Mouse (Mus musculus) midbrain, embryonic 15.5 days (tissue): ENCODE measurements around the gene Afp. TPM values are rescaled to one million over a fixed set of nuclear protein-coding genes. Genes with fewer than 3 reads are reported as not detected.
A peak's percentile ranks its signal among the peaks of the same experiment; 100 is the strongest.

Experiments used
- ATAC-seq: fragments of 200-750 bp; cut with Nextera tagmentation; replicated peaks from 2 replicates; pipeline ENCODE4 v1.8.0; 2017; ENCODE audit warnings: moderate TSS enrichment
- H3K27ac ChIP-seq: fragments of 300-500 bp; sonication (generic); 2 replicates; pipeline ENCODE4 v1.5.1; 2015; ENCODE audit warnings: mild to moderate bottlenecking, inconsistent platforms
- H3K27me3 ChIP-seq: fragments of 300-500 bp; sonication (generic); replicated peaks from 2 replicates; pipeline ENCODE4 v1.6.1; 2015; ENCODE audit warnings: inconsistent platforms
- H3K36me3 ChIP-seq: fragments of 300-500 bp; sonication (generic); replicated peaks from 2 replicates; pipeline ENCODE4 v1.6.1; 2015; ENCODE audit warnings: inconsistent platforms
- H3K4me1 ChIP-seq: fragments of 300-500 bp; sonication (generic); 2 replicates; pipeline ENCODE4 v1.6.1; 2015; ENCODE audit warnings: inconsistent platforms
- H3K4me2 ChIP-seq: fragments of 300-500 bp; sonication (generic); 2 replicates; pipeline ENCODE4 v1.6.1; 2015; ENCODE audit warnings: inconsistent platforms, mild to moderate bottlenecking, moderate library complexity
- H3K4me3 ChIP-seq: fragments of 300-500 bp; sonication (generic); 2 replicates; pipeline ENCODE4 v1.5.1; 2015; ENCODE audit warnings: mild to moderate bottlenecking, inconsistent platforms
- H3K9ac ChIP-seq: fragments of 300-500 bp; sonication (generic); 2 replicates; pipeline ENCODE4 v1.6.1; 2015; ENCODE audit warnings: mild to moderate bottlenecking, inconsistent platforms
- H3K9me3 ChIP-seq: fragments of 300-500 bp; sonication (generic); 2 replicates; pipeline ENCODE4 v1.6.1; 2016; ENCODE audit warnings: inconsistent platforms
- WGBS: fragments of 180-500 bp; shearing (Covaris S2); methylation state at CpG from one replicate; pipeline ENCODE4 v1.1.7; 2015; ENCODE audit warnings: mixed read lengths; 5-methylcytosine and 5-hydroxymethylcytosine counted together
- polyA plus RNA-seq: library from polyadenylated mRNA; unstranded; fragments of >200 nt; fragmentation: Nextera tagmentation; extraction: Ambion mirVana; gene quantifications from 2 replicates; pipeline ENCODE4 v1.2.1, GENCODE M21; 2015

The Afp gene
- polyA plus RNA-seq, 1 experiment from 2014 or later: 0.61 TPM

DNA sequence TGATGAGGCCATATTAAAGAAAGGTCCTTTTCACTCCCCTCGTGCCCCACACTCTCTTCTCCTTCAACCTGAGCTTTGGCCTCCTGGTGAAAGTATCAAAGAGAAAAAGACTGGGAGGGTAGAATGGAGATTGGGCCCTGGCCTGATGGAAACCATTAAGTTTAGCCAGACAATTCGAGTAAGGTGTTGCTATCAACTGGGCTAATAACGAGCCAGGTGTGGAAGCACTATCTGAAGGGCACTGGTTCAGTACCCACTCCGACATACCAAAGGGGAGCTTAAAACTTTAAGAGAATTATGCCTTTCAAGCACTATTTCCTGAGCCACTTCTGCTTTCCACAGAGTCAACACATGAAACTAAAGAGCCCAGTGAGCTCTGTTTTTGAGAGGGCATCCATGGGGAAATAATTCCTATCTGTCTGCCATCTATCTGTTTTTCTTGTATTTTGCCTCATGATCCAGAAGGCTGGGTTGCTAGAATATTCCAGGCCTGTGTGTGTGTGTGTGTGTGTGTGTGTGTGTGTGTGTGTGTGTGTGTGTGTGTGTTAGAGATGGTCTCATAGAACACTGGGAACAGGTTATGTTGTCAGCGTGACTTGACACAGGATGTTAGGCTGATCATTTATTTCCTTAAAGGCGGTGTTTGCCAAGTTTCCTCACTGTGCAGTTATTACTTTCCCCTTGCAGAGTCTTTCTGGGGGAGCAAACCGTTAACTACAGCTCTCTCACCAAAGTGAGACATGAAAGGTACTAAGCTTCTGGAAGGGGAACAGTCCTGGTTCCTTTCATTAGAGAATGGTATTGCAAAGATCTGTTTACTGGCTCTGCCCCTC lies 13.0 kb upstream of the Afp start:
- Histone ChIP-seq H3K4me2 (no peak overlapping the region), H3K4me3 (no peak overlapping the region), H3K27ac (no peak overlapping the region), H3K27me3 (no peaks in the 10 kb centered on the region), H3K9ac (no peak overlapping the region), H3K9me3 (no peaks in the 10 kb centered on the region), H3K36me3 (no peaks in the 10 kb centered on the region), H3K4me1 (no peaks in the 10 kb centered on the region)
- ATAC-seq: no peak
- 79% methylated on average over 7 of the region's 7 CpGs for WGBS

DNA sequence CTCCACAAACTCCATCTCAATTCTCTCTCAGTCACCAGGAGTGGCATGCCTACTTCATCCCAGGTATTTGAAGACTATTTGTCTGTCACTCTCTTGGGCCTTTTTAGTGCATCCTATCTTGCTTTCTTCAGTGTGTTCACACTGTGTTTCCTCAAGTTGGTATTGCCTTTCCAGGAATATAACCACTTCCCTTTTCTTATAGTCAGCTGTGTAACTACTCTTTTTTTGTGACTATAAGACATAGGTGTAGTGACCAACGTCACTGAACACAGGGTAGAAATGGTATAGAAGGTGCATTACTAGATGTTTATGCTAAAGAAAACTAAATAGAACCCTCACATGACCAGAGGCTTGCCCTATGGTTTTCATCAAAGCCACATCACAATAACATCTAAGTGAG lies 11.7 kb upstream of the Afp start:
- Histone ChIP-seq H3K27ac (no peak overlapping the region), H3K9ac (no peak overlapping the region), H3K4me1 (no peaks in the 10 kb centered on the region), H3K4me2 (no peak overlapping the region), H3K9me3 (no peaks in the 10 kb centered on the region), H3K4me3 (no peak overlapping the region), H3K27me3 (no peaks in the 10 kb centered on the region), H3K36me3 (no peaks in the 10 kb centered on the region)
- WGBS: 88% methylated on average over 1 of the region's 1 CpGs
- no peak for ATAC-seq

DNA sequence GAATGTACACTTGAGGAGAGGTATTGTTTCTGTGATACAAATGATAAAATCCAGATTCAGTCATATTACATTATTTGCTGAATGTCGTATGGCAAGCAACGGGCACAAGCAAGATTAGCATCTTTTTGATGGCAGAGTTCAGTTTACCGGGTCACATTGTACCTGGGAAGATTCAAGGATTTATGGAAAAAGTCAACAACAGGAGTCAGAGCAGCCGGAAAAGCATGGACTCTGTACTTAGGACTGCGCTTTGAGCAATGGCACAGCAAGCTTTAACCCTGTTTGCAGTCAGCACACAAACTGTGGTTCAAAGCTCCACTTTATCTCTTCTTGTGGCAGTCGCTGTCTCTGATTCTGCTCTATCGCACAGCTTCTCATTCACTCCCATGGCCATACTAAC lies 4.9 kb upstream of the Afp start:
- no peak overlapping the region for H3K9ac ChIP-seq
- H3K4me1 ChIP-seq: no peaks in the 10 kb centered on the region
- WGBS: 93% methylated on average over 7 of the region's 7 CpGs
- no peak for ATAC-seq
- H3K4me2 ChIP-seq: no peak overlapping the region
- no peaks in the 10 kb centered on the region for H3K27me3 ChIP-seq
- no peak overlapping the region for H3K4me3 ChIP-seq
- H3K36me3 ChIP-seq: no peaks in the 10 kb centered on the region
- H3K9me3 ChIP-seq: no peaks in the 10 kb centered on the region
- H3K27ac ChIP-seq: no peak overlapping the region

- Histone ChIP-seq H3K4me1 (no peaks in the 10 kb centered on the region), H3K9ac (no peak overlapping the region), H3K9me3 (no peaks in the 10 kb centered on the region), H3K36me3 (no peaks in the 10 kb centered on the region), H3K4me2 (no peak overlapping the region), H3K27ac (no peak overlapping the region), H3K27me3 (no peaks in the 10 kb centered on the region), H3K4me3 (no peak overlapping the region)
- ATAC-seq: no peak
- WGBS: 90% methylated on average over 7 of the region's 7 CpGs
Measured at GRCm38 (mm10) chr5:90488323-90488722, 2.2 kb upstream of the Afp start.

- 72% methylated on average over 9 of the region's 9 CpGs for WGBS
- H3K27ac ChIP-seq: no peak overlapping the region
- no peaks in the 10 kb centered on the region for H3K27me3 ChIP-seq
Measured at GRCm38 (mm10) chr5:90492440-90492839, 1.9 kb downstream of the Afp start.

DNA sequence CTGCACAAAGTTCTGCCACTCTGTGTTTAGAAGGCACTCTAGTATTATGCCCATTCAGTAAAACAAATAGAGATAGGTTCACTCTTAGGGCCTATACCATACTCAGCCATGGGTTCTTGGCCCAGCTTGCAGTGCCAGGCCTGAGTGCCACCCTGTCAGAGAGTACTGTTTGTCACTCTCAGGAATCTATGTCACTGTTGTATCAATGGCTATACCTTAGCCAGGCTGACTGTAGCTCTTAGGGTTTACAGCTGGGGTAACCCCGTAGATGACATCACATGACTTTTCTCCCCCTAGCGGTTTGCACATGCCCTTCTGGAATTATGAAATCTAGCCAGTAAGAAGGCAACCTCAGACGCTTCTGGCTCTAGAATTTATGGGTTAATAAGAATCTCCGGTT lies 3.8 kb downstream of the Afp start:
- H3K9me3 ChIP-seq: no peaks in the 10 kb centered on the region
- no peak overlapping the region for H3K27ac ChIP-seq
- 92% methylated on average over 4 of the region's 4 CpGs for WGBS
- no peak overlapping the region for H3K9ac ChIP-seq
- no peak for ATAC-seq
- H3K4me1 ChIP-seq: no peaks in the 10 kb centered on the region
- H3K27me3 ChIP-seq: no peaks in the 10 kb centered on the region
- no peak overlapping the region for H3K4me2 ChIP-seq
- no peaks in the 10 kb centered on the region for H3K36me3 ChIP-seq
- H3K4me3 ChIP-seq: no peak overlapping the region

More at GRCm38 (mm10) chr5:90492440-90492839, 1.9 kb downstream of the Afp start:
- no peak overlapping the region for H3K4me3 ChIP-seq
- H3K9me3 ChIP-seq: no peaks in the 10 kb centered on the region
- H3K9ac ChIP-seq: no peak overlapping the region
- no peaks in the 10 kb centered on the region for H3K36me3 ChIP-seq
- no peak for ATAC-seq
- no peak overlapping the region for H3K4me2 ChIP-seq
- H3K4me1 ChIP-seq: no peaks in the 10 kb centered on the region

DNA sequence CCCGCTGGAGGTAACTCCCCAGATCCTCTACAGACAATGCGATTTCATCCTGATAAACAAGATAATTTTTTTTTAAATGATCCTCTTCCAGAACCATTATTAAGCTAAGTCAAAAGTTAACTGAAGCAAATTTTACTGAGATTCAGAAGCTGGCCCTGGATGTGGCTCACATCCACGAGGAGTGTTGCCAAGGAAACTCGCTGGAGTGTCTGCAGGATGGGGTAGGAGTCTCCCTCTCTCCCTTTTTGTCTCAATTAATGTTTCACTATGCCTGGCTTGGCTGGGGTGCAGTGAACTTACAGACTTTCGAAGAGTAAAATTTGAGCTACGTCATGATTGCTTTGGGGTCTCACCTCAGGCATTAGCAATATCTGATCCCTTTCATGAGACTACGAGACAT lies 9.0 kb downstream of the Afp start:
- 63% methylated on average over 7 of the region's 7 CpGs for WGBS
- Histone ChIP-seq H3K4me2 (no peak overlapping the region), H3K27me3 (no peaks in the 10 kb centered on the region), H3K27ac (no peak overlapping the region), H3K4me3 (no peak overlapping the region), H3K9ac (no peak overlapping the region), H3K9me3 (no peaks in the 10 kb centered on the region), H3K36me3 (no peaks in the 10 kb centered on the region), H3K4me1 (no peaks in the 10 kb centered on the region)
- no peak for ATAC-seq

DNA sequence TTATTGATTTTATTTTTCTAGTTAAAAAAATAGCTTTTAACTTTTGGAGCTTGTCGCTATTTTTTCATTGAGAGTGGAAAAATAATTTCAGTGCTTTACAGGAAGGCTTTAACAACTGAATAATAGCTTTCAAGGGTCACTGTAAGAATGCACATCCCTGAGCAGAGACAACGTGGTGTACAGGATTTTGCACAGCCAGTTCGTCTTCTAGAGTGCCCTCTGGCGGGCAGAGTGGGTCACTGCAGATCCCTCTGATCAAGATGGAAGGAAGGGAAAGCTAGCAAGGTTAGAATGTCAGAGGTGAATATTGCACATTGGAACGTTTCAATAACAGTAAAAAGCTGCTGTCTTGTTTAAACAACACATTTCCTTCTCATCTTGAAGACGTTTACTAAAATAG lies 10.2 kb downstream of the Afp start:
- Histone ChIP-seq H3K4me3 (no peak overlapping the region), H3K27me3 (no peaks in the 10 kb centered on the region), H3K4me1 (no peaks in the 10 kb centered on the region), H3K9me3 (no peaks in the 10 kb centered on the region), H3K27ac (no peak overlapping the region), H3K9ac (no peak overlapping the region), H3K36me3 (no peaks in the 10 kb centered on the region), H3K4me2 (no peak overlapping the region)
- peak; percentile 67; the same call in 1 of the 2 replicates for ATAC-seq
- WGBS: 6% methylated on average over 6 of the region's 6 CpGs

- 94% methylated on average over 5 of the region's 5 CpGs for WGBS
- ATAC-seq: no peak
- no peaks in the 10 kb centered on the region for H3K27me3 ChIP-seq
Measured at GRCm38 (mm10) chr5:90501752-90502151, 11.2 kb downstream of the Afp start.

DNA sequence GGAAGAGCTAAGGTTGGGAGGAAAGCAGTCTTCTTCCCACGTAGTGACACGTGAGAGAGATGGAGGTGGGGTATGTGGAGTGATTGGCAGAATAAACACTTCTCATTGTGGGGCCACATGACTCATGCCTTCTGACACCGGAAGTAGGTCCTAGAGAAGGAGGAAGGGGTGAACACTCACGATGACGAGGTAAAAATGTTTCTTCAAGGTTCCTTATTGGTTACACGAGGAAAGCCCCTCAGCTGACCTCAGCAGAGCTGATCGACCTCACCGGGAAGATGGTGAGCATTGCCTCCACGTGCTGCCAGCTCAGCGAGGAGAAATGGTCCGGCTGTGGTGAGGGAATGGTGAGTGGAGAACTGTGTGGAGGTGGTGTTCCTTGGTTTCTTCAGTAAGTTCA lies 14.2 kb downstream of the Afp start:
- no peak overlapping the region for H3K9ac ChIP-seq
- H3K27me3 ChIP-seq: no peaks in the 10 kb centered on the region
- ATAC-seq: no peak
- 86% methylated on average over 11 of the region's 11 CpGs for WGBS
- no peaks in the 10 kb centered on the region for H3K9me3 ChIP-seq
- H3K4me2 ChIP-seq: no peak overlapping the region
- no peak overlapping the region for H3K27ac ChIP-seq
- no peaks in the 10 kb centered on the region for H3K4me1 ChIP-seq
- H3K4me3 ChIP-seq: no peak overlapping the region
- H3K36me3 ChIP-seq: no peaks in the 10 kb centered on the region

More at GRCm38 (mm10) chr5:90501752-90502151, 11.2 kb downstream of the Afp start:
- H3K36me3 ChIP-seq: no peaks in the 10 kb centered on the region
- H3K4me1 ChIP-seq: no peaks in the 10 kb centered on the region
- H3K4me3 ChIP-seq: no peak overlapping the region
- H3K27ac ChIP-seq: no peak overlapping the region
- H3K9me3 ChIP-seq: no peaks in the 10 kb centered on the region
- H3K9ac ChIP-seq: no peak overlapping the region
- no peak overlapping the region for H3K4me2 ChIP-seq

DNA sequence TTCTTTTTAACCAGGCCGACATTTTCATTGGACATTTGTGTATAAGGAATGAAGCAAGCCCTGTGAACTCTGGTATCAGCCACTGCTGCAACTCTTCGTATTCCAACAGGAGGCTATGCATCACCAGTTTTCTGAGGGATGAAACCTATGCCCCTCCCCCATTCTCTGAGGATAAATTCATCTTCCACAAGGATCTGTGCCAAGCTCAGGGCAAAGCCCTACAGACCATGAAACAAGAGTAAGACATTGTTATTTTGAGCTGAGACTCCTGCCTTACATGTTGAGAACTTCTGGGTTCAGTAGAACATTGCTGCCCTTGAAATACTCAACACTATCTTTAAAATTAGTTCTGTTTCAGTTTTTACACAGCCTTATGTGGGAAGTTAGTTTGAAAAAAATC lies 16.0 kb downstream of the Afp start:
- no peaks in the 10 kb centered on the region for H3K27me3 ChIP-seq
- no peak overlapping the region for H3K27ac ChIP-seq
- no peaks in the 10 kb centered on the region for H3K4me1 ChIP-seq
- H3K9me3 ChIP-seq: no peaks in the 10 kb centered on the region
- no peaks in the 10 kb centered on the region for H3K36me3 ChIP-seq
- no peak for ATAC-seq
- no peak overlapping the region for H3K9ac ChIP-seq
- WGBS: 61% methylated on average over 2 of the region's 2 CpGs
- no peak overlapping the region for H3K4me3 ChIP-seq
- no peak overlapping the region for H3K4me2 ChIP-seq

DNA sequence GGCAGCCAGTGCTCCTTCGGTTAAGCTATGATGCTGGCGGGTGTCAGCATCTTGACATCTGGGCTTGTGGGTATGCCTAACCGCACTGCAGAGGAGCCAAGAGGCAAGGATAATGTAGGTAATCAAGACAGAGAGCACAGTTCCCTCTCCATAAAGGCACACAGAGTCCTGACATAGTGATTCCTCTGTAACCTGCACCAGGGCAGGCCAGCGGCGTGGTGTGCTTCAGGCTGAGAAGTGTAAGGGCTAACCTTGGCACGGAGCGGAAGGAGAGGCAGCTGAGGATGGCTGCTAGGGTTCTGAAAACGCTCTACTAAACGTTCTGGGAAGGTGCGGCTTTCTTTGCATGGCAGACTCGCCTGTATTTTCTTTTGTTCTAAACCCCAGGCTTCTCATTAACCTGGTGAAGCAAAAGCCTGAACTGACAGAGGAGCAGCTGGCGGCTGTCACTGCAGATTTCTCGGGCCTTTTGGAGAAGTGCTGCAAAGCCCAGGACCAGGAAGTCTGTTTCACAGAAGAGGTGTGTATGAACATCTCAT lies 16.9 kb downstream of the Afp start:
- no peak overlapping the region for H3K4me3 ChIP-seq
- no peaks in the 10 kb centered on the region for H3K27me3 ChIP-seq
- no peaks in the 10 kb centered on the region for H3K9me3 ChIP-seq
- peak; percentile 75 for ATAC-seq
- 0 out of 2 replicates have a peak overlapping the region, but pooled peaks have one; percentile 31 for H3K27ac ChIP-seq
- H3K4me1 ChIP-seq: no peaks in the 10 kb centered on the region
- no peak overlapping the region for H3K9ac ChIP-seq
- 34% methylated on average over 13 of the region's 13 CpGs for WGBS
- H3K36me3 ChIP-seq: no peaks in the 10 kb centered on the region
- no peak overlapping the region for H3K4me2 ChIP-seq
